Comparison of ENCODE assay signal across 8 mouse cellular contexts in genomic region chr11:100623867-100624266, GRCm38 (mm10). TPM values are rescaled to one million over a fixed set of nuclear protein-coding genes. Genes with fewer than 3 reads are reported as not detected.
DNase-seq lines count a peak whose midpoint lies in the region; ATAC-seq and TF ChIP-seq lines count a peak whose summit lies in the region.

No protein-coding gene starts in this region.

- peaks cover 31% of the 10 kb centered on the region for H3K36me3 ChIP-seq in heart, embryonic 13.5 days
- H3K36me3 ChIP-seq in stomach, postnatal 0 days (ENCODE audit: control insufficient read depth, insufficient read depth, low read length): peaks cover 10% of the 10 kb centered on the region

- 52% methylated on average over 5 of the region's 5 CpGs for WGBS in heart, embryonic 13.5 days
- 34% methylated on average over 5 of the region's 5 CpGs for WGBS in stomach, postnatal 0 days

- TF ChIP-seq CTCF in stomach, postnatal 0 days (IDR thresholded peaks at IDR 0.05; ENCODE audit: low read depth): no peak

- H3K4me3 ChIP-seq in heart, embryonic 13.5 days: peak overlapping the region; percentile 79
- H3K4me3 ChIP-seq in stomach, postnatal 0 days (ENCODE audit: low read depth, low read length): peak overlapping the region; percentile 2; the same call in 1 of the 2 replicates

- TF ChIP-seq EP300 in stomach, postnatal 0 days (optimal IDR thresholded peaks at IDR 0.05): no peak

- DNase-seq in 416B (ENCODE audit: low read depth) (peak; percentile 91), MN1 (ENCODE audit: low spot score) (peak; percentile 89)
- DNase-seq in kidney, postnatal 14 days: peak; percentile 62
- peak; percentile 78 for DNase-seq in lung, postnatal 4 days
- DNase-seq in stomach, postnatal 0 days (ENCODE audit: low spot score): peak; percentile 92
- DNase-seq in ovary, postnatal 36 days (ENCODE audit: low spot score): no peak

- H3K4me2 ChIP-seq in heart, embryonic 13.5 days: peak overlapping the region; percentile 78
- H3K4me2 ChIP-seq in stomach, postnatal 0 days (replicated peaks; ENCODE audit: low read depth): peak overlapping the region; percentile 58

- no peak for ATAC-seq in heart, embryonic 13.5 days (ENCODE audit: extremely low read depth, insufficient number of reproducible peaks, low FRiP score, low TSS enrichment)
- ATAC-seq in stomach, postnatal 0 days (ENCODE audit: low FRiP score, low TSS enrichment): peak; percentile 47
- ATAC-seq in inflammation-experienced regulatory T-cells, adult 6 months: no peak

- H3K9ac ChIP-seq in heart, embryonic 13.5 days: peak overlapping the region; percentile 91
- peak overlapping the region; percentile 48; the same call in 1 of the 2 replicates for H3K9ac ChIP-seq in stomach, postnatal 0 days (ENCODE audit: low read length)

- H3K9me3 ChIP-seq in heart, embryonic 13.5 days: no peaks in the 10 kb centered on the region
- H3K9me3 ChIP-seq in stomach, postnatal 0 days (ENCODE audit: control insufficient read depth, low read length): no peaks in the 10 kb centered on the region

- peak overlapping the region; percentile 88; the same call in 1 of the 2 replicates for H3K27ac ChIP-seq in heart, embryonic 13.5 days (replicated peaks)
- peak overlapping the region; percentile 94 for H3K27ac ChIP-seq in stomach, postnatal 0 days (replicated peaks)

- H3K4me1 ChIP-seq in heart, embryonic 13.5 days: peaks cover 39% of the 10 kb centered on the region
- no peaks in the 10 kb centered on the region; the same call in 1 of the 2 replicates for H3K4me1 ChIP-seq in stomach, postnatal 0 days (replicated peaks; ENCODE audit: control insufficient read depth, insufficient read depth)

- no peaks in the 10 kb centered on the region for H3K27me3 ChIP-seq in heart, embryonic 13.5 days (replicated peaks)
- H3K27me3 ChIP-seq in stomach, postnatal 0 days (ENCODE audit: control insufficient read depth, insufficient read depth, low read length): no peaks in the 10 kb centered on the region

RNA-seq across cellular contexts. Expression of gene Dnajc7, which starts 3.9 kb away (rescaled TPM):
- polyA plus RNA-seq in heart, embryonic 13.5 days (2015; fragmentation: Nextera tagmentation; extraction: Ambion mirVana): 172 and 191 TPM in 2 replicates
- polyA plus RNA-seq in stomach, postnatal 0 days (2015; fragmentation: Nextera tagmentation; extraction: Ambion mirVana): 91.9 and 96.1 TPM in 2 replicates
- polyA plus RNA-seq in inflammation-experienced regulatory T-cells, adult 6 months (2017; shearing (Covaris generic)): 100 to 1,000 TPM; 283 to 389 (median 360) TPM

RNA-seq across cellular contexts. Expression of gene Nkiras2, which starts 4.8 kb away (rescaled TPM):
- 67.0 and 67.3 TPM in 2 replicates for polyA plus RNA-seq in heart, embryonic 13.5 days (2015; fragmentation: Nextera tagmentation; extraction: Ambion mirVana)
- 59.0 and 63.1 TPM in 2 replicates for polyA plus RNA-seq in stomach, postnatal 0 days (2015; fragmentation: Nextera tagmentation; extraction: Ambion mirVana)
- 10 to 100 TPM; 24.1 to 32.6 (median 27.2) TPM for polyA plus RNA-seq in inflammation-experienced regulatory T-cells, adult 6 months (2017; shearing (Covaris generic))

RNA-seq across cellular contexts. Expression of gene Cnp, which starts 49.2 kb away (rescaled TPM):
- polyA plus RNA-seq in heart, embryonic 13.5 days (2015; fragmentation: Nextera tagmentation; extraction: Ambion mirVana): 18.1 and 20.2 TPM in 2 replicates
- 23.5 and 25.7 TPM in 2 replicates for polyA plus RNA-seq in stomach, postnatal 0 days (2015; fragmentation: Nextera tagmentation; extraction: Ambion mirVana)
- polyA plus RNA-seq in inflammation-experienced regulatory T-cells, adult 6 months (2017; shearing (Covaris generic)): 100 to 1,000 TPM; 159 to 192 (median 165) TPM
